Mouse (Mus musculus) layer of hippocampus, postnatal 36 days (tissue): Measurements from ENCODE around the gene Nsun2. TPM values are rescaled to one million over a fixed set of nuclear protein-coding genes. Genes with fewer than 3 reads are reported as not detected.
A peak's percentile ranks its signal among the peaks of the same experiment; 100 is the strongest.

Source experiments
- DNase-seq, 2 experiments: peaks; one replicate each; pipeline ENCODE4 v3.0.0; 2022
- total RNA-seq, 2 experiments: library from RNA; stranded (reverse); gene quantifications; 2 replicates each; pipeline ENCODE4 v1.2.3; 2021

Nsun2 gene
- total RNA-seq, 2 experiments from 2014 or later, result 88.2 to 97.5 TPM

GRCm38 (mm10) chr13:69524158-69524530 lies 9.4 kb upstream of the Nsun2 start:
- DNase-seq, result no peak

DNA sequence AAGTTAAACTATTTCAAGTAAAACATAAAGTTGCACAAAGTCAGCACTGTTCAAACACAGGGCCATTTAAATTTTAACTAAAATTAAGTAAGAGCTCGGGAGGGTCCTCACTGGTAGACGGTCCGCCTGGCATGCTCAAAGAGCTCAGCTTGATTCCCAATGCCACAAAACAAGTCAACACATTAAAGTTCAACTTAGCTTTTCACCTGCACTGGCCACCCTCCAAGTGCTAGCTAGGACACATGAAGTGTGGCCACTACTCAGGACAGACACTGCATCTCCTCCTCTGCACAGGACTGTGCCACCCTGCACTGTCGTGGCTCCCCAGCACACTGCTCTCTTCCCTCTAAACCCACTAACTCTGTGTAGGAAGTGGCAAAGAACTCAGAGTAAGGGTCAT lies 7.7 kb upstream of the Nsun2 start:
- no peak for DNase-seq

DNA sequence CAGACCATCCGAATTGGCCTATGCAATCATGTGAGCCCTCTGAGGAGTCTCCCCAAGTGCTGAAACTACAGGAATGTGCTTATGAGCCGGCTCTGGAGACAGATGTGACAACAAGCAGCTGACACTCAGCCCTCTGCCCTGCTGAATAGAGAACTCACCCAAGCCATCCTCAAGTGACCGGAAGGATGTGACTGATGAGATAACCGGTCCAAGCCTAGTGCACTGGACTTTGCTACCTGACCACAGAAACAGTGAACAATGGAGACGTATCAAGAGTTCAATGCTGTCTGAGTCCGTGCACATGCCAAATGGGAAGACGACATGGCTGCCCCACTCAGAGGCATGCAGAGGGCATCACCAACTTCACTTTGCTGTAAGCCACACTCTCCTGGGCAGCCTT lies 5.0 kb upstream of the Nsun2 start:
- no peak for DNase-seq

- no peak for DNase-seq
Measured at GRCm38 (mm10) chr13:69530156-69530555, 3.4 kb upstream of the Nsun2 start.

GRCm38 (mm10) chr13:69530951-69531350 lies 2.6 kb upstream of the Nsun2 start:
- no peak for DNase-seq

- no peak for DNase-seq
Measured at GRCm38 (mm10) chr13:69531431-69531830, 2.1 kb upstream of the Nsun2 start.

GRCm38 (mm10) chr13:69532101-69532892 lies 1.2 kb upstream of the Nsun2 start:
- no peak for DNase-seq

DNA sequence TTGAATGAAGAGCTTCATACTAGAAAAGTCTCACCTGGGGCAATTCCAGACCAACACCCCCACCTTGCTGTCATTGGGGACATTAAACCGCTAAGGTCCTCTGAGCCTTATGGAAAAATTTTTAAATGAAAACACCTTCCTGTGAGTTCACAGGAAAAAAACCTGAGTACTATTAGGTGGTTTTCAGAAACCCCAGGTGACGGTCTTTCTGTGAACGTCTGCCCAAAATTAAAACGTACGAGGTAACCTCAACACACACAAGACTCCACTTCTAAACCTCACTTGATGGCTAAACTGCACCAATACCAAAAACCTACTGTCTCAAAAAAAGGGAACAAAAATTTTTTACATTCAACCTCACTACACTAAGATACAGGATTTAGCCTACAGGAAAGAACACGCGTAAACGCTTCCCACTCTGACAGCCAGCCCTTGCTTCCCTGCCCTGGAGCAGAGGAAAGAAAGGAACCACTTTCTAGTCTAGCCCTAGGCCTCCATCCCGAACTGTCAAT lies 597 bp upstream of the Nsun2 start:
- DNase-seq, result no peak

DNA sequence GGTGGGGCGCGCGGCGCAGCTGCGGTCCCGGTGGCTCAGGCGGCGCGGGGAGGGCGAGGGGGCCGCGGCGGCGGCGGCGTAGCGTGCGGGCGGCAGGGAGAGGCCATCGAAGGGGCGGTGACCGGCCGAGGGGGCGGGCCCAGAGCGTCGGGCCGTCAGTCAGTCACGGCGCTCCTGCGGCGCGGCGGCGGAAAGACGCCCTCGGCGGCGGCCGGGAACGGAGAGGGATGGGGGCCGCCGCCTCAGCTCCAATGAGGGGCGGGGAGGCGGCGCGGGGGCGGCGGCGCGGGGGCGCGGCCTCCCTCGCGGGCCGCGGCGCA lies 748 bp downstream of the Nsun2 start, which contains the start of gene Tent4a:
Tent4a (minus strand) TSS at position 284 of the 320 bp plus-strand sequence.
- no peak for DNase-seq

- peak; percentile 96 to 97 for DNase-seq
Measured at GRCm38 (mm10) chr13:69534654-69535551, 1.4 kb downstream of the Nsun2 start.

GRCm38 (mm10) chr13:69536021-69536420 lies 2.5 kb downstream of the Nsun2 start:
- DNase-seq, result no peak

DNA sequence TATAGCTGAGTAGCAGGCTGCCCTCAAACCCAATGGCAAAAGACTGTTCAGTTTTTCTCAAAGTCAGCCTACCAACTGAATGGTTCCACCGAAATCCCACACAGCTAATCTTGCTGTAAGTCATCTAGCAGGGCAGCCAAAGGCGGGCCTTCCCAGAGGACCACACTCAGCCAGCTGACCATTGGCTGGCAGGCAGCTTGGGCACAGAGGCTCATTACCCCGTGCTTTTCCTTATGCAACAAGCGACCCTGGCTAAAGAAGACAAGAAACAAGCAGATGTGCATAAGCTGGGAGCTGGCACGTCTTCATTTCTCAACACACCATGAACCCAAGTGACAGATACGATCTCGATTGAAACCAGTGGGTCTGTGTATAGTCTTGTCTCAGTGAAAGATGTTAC lies 3.8 kb downstream of the Nsun2 start:
- DNase-seq, result no peak

DNA sequence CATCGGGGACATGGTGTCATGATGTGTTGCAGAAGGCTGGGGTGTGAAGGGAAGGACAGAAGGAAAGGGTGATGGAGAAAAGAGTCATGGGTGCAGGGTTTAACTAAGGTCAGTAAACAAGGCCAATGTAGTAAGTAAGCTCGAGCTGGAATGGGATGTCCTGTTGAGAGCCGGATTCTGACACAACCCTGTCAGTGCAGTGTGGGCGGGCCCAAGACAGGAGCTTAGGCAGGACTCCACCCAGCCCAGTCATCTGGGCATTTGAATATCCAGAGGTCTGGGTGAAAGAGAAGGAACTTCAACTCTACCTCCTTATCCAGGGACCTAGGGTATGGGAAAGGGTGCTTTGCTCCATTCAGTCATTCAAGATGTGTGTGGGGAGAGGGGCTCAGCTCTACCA lies 4.8 kb downstream of the Nsun2 start:
- no peak for DNase-seq

DNA sequence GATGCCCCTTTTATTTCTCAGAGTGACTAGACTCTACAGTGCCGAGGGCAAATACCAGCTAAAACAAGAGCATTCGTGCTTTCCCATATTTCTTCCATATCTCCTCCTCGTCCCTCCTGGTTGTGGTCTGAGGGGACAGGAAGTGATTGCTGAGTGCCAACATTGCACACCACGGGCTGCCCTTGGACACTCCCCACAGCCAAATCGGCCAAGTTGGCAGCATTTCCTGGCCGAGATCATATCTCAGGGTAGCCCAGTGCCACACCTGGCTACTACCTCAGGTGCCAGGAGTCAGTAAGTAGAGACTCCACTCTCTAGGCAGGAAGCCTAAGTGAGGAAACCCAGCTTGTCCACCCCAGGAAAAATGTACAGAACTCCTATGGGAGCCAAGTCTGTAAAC lies 7.7 kb downstream of the Nsun2 start:
- no peak for DNase-seq

DNA sequence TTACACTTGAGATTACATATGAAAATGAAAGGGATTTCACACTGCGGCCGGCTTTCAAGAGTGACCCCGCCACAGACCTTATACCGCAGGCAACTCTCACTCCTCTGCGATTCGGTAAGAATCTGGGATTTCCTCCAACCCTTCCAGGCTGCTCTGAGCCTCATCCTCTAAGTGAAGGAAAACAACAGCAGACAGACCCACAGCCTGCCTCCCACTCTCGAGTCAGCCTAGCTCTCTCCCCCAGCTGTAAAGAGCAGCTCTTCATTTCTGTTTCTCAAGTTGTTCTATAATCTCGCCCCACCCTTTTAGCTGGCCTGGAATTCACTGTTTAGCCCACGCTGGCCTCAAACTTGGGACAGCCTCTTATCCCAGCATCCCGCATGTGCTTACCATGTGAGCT lies 8.2 kb downstream of the Nsun2 start:
- no peak for DNase-seq

DNA sequence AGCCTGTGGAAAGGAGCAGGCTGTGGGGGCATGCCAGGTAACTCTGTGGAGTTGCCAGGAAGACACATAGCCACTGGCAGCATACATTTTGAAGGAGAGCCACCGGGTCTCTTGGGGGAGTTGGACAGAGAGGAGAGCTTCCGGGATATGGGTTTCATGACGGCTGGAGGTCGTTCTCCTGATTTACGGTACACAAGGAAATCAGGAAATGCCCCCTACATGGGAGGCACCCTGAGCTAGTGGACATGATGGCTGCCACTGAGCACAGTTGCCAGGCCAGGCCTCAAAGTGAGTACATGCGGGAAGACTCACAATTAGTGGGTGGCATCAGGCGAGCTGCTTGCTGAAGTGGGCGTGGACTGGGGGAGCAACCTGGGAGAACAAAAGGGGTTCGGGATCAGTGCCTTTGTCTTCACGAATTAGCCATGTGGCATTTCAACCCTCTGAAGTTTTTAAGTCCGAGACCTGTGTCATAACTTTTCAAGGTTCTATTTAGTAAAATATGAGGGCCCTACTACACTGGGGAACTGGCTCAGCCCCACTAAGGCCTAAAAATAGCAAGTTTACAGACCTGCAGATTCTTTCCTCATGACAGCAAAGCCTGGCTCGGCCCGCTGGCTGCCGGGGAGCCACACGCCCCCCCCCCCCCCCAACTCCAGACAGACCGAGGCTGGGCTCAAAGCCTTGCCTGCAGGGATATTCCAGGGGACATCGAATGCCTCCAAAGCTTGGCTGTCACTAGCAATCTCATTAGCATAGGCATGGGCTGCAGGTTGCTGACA lies 9.2 kb downstream of the Nsun2 start:
- DNase-seq, result no peak

GRCm38 (mm10) chr13:69543595-69543994 lies 10.0 kb downstream of the Nsun2 start:
- no peak for DNase-seq

DNA sequence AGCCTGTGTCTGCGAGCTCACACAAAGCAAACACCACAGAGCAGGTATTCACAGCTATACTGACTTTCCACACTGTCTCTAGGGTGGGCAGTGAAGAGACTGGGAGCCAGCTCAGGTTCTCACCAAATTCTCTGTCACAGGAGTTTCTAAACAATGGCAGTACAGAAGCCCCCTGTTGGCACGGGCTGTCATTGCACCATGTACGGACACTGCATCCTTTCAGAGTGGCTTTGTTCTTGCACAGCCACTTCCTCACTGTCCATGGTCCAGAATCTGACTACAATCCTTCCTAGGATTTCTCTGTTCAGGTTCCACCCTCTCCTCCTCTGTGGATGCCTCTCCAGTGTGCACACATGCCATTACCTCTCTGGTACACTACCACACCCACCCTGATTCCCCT lies 11.5 kb downstream of the Nsun2 start:
- no peak for DNase-seq

DNA sequence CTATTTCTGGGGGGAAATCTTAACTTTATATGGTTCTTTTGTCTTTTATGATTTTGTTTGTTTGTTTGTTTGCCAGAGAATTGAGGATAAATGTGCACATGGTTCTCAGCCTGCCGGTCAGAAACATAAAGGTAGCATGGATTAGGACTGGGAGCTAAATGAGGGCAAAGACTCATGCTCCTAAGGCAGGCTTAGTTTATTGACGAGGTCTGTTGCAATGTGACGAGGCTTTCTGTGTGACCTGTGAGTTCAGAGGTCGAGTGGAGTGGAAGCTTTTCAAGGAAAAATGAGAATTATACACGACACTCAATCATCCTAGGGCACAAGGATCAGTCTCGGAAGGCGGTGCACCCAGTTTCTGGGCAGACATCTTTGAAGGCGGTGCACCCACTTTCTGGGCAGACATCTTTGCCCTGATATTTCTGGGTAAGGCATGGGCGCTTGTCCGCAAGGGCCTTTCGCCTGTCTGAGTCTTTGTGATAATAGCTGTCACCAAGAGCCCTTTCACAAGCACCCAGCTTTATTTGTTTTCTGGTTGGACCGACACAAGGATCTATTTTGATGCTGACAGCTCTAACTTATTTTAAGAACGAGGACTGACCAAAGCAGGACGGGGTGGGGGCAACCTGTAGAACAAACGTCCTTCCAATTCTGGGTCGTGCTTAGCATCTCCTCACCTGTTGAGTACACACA lies 14.1 kb downstream of the Nsun2 start:
- no peak for DNase-seq

DNA sequence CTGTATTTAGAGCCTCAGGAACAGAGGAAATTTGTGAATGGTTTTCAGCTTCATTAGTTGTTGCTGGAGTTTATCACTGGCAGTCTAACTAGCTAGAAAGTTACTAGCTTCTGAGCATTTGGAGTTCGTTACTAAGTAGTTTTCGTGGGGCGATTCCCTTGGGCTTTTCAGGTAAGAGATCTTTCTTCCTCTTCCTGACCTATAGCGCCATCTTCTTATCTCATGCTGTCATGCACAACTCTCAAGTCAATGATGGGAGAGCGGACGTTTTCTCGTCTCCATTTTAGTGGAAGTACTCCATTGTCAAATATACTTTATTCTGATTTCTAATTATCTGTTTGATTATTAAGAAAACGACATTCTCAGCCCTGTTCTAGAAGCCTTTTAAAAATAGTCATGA lies 16.4 kb downstream of the Nsun2 start:
- DNase-seq, result no peak

DNA sequence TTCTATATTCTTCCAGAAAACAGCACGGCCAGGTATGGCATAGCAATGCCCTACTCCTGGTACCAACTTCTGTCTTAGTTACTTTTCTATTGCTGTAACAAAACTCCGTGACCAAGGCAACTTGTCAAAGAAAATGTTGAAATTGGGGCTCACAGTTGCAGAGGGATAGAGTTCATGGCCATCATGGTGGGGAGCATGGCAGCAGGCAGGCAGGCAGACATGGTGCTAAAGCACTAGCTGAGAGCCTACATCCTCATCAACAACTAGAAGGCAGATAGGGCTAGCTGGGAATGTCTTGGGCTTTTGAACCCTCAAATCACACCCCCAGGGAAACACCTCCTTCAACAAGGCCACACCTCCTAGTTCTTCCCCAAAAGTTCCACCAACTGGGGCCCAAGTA lies 17.3 kb downstream of the Nsun2 start:
- no peak for DNase-seq

DNA sequence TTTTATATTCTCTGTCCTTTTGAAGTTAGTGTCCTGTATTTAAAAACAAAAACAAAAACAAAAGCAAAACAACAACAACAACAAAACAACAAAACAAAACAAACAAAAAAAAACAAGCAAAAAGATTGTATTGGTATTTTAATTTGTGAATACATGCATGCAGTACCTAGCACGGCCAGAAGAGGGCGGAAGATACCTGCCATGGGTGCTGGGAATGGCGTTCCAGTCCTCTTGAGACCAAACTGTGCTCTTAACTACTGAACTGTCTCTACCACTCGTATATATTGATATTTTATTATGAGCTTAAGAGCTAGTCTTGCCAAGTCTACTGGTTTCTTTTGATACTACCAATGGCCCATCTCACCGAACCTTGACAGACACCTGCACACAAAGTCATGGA lies 19.5 kb downstream of the Nsun2 start:
- no peak for DNase-seq
